Mouse (Mus musculus): ENCODE measurements around the gene Hspb2.

The Hspb2 gene

GRCm38 (mm10) chr9:50752054-50752602 is at the start of gene Hspb2:
Gene Hspb2 (minus strand): TSS chr9:50752354.
- DNase-seq, result no peak

- peak; percentile 71 for DNase-seq
Measured at GRCm38 (mm10) chr9:50800985-50801384, 48.8 kb upstream of the Hspb2 start.

- DNase-seq, result no peak
Measured at GRCm38 (mm10) chr9:50798368-50798767, 46.2 kb upstream of the Hspb2 start.

GRCm38 (mm10) chr9:50797641-50798040 is 45.5 kb upstream of the Hspb2 start:
- no peak for DNase-seq

GRCm38 (mm10) chr9:50796776-50797175 is 44.6 kb upstream of the Hspb2 start:
- DNase-seq, result no peak

- DNase-seq, result no peak
Measured at GRCm38 (mm10) chr9:50795266-50795665, 43.1 kb upstream of the Hspb2 start.

GRCm38 (mm10) chr9:50782155-50782554 is 30.0 kb upstream of the Hspb2 start:
- peak; percentile 81 for DNase-seq

- DNase-seq, result no peak
Measured at GRCm38 (mm10) chr9:50776162-50776760, 24.1 kb upstream of the Hspb2 start.

GRCm38 (mm10) chr9:50775662-50776126 is 23.5 kb upstream of the Hspb2 start:
- no peak for DNase-seq

GRCm38 (mm10) chr9:50774991-50775612 is 22.9 kb upstream of the Hspb2 start, which contains the start of the genes Alg9 and 1110032A03Rik:
Gene Alg9 (plus strand): TSS chr9:50775019.
Gene 1110032A03Rik (minus strand): TSS chr9:50775520.
- DNase-seq, result peak; percentile 95

- DNase-seq, result no peak
Measured at GRCm38 (mm10) chr9:50774026-50774462, 21.9 kb upstream of the Hspb2 start.

GRCm38 (mm10) chr9:50770011-50770410 is 17.9 kb upstream of the Hspb2 start:
- DNase-seq, result no peak

GRCm38 (mm10) chr9:50768107-50769002 is 16.2 kb upstream of the Hspb2 start, which contains the start of gene Fdxacb1:
Gene Fdxacb1 (plus strand): TSS chr9:50768236.
- DNase-seq, result peak; percentile 99

GRCm38 (mm10) chr9:50767531-50768106 is 15.5 kb upstream of the Hspb2 start:
- DNase-seq, result no peak

GRCm38 (mm10) chr9:50763331-50763730 is 11.2 kb upstream of the Hspb2 start:
- DNase-seq, result peak; percentile 58

- DNase-seq, result no peak
Measured at GRCm38 (mm10) chr9:50761520-50762243, 9.5 kb upstream of the Hspb2 start.

- DNase-seq, result no peak
Measured at GRCm38 (mm10) chr9:50756711-50757110, 4.6 kb upstream of the Hspb2 start.

GRCm38 (mm10) chr9:50753947-50754346 is 1.8 kb upstream of the Hspb2 start:
- DNase-seq, result no peak

- DNase-seq, result no peak
Measured at GRCm38 (mm10) chr9:50752784-50753615, 846 bp upstream of the Hspb2 start.

- no peak for DNase-seq
Measured at GRCm38 (mm10) chr9:50751323-50751722, 831 bp downstream of the Hspb2 start, which contains the start of gene Cryab. Gene Cryab (plus strand): TSS chr9:50751325.

- DNase-seq, result no peak
Measured at GRCm38 (mm10) chr9:50750706-50751105, 1.4 kb downstream of the Hspb2 start.

All from thymus, postnatal 4 days (tissue).